Mouse (Mus musculus) cerebellum, postnatal 10 days (tissue): Measurements from ENCODE around the gene Pyroxd2.

Source experiments
- DNase-seq, 2 experiments: peaks; one replicate each; pipeline ENCODE4 v3.0.0; 2021; ENCODE audit warnings: mixed read lengths in 2 of 2

Pyroxd2 gene

GRCm38 (mm10) chr19:42745084-42745868 is 7.3 kb downstream of the Pyroxd2 start:
- DNase-seq, result no peak

- DNase-seq, result peak; percentile 79 to 80
Measured at GRCm38 (mm10) chr19:42744162-42744586, 8.4 kb downstream of the Pyroxd2 start.

- no peak for DNase-seq
Measured at GRCm38 (mm10) chr19:42743261-42743660, 9.3 kb downstream of the Pyroxd2 start.

- DNase-seq, result no peak
Measured at GRCm38 (mm10) chr19:42741884-42742283, 10.7 kb downstream of the Pyroxd2 start.

- no peak for DNase-seq
Measured at GRCm38 (mm10) chr19:42740163-42740899, 12.2 kb downstream of the Pyroxd2 start.

- DNase-seq, result no peak
Measured at GRCm38 (mm10) chr19:42739734-42740133, 12.8 kb downstream of the Pyroxd2 start.

- no peak for DNase-seq
Measured at GRCm38 (mm10) chr19:42737753-42738152, 14.8 kb downstream of the Pyroxd2 start.

- peak; percentile 64 to 66 for DNase-seq
Measured at GRCm38 (mm10) chr19:42734982-42735381, 17.6 kb downstream of the Pyroxd2 start.

GRCm38 (mm10) chr19:42727424-42727823 is 25.2 kb downstream of the Pyroxd2 start:
- no peak for DNase-seq

- peak; percentile 68 to 80 for DNase-seq
Measured at GRCm38 (mm10) chr19:42726766-42727165, 25.8 kb downstream of the Pyroxd2 start.

- DNase-seq, result no peak
Measured at GRCm38 (mm10) chr19:42725973-42726350, 26.6 kb downstream of the Pyroxd2 start.

GRCm38 (mm10) chr19:42725056-42725972 is 27.3 kb downstream of the Pyroxd2 start:
- no peak for DNase-seq

- no peak for DNase-seq
Measured at GRCm38 (mm10) chr19:42723302-42723701, 29.3 kb downstream of the Pyroxd2 start.

- peak; percentile 75 to 82 for DNase-seq
Measured at GRCm38 (mm10) chr19:42722500-42722899, 30.1 kb downstream of the Pyroxd2 start.

GRCm38 (mm10) chr19:42718101-42718500 is 34.5 kb downstream of the Pyroxd2 start:
- DNase-seq, result no peak

- no peak for DNase-seq
Measured at GRCm38 (mm10) chr19:42717668-42718067, 34.9 kb downstream of the Pyroxd2 start.

- no peak for DNase-seq
Measured at GRCm38 (mm10) chr19:42716507-42716906, 36.1 kb downstream of the Pyroxd2 start.

- no peak for DNase-seq
Measured at GRCm38 (mm10) chr19:42713770-42714169, 38.8 kb downstream of the Pyroxd2 start.

- DNase-seq, result peak; percentile 68 to 69
Measured at GRCm38 (mm10) chr19:42699426-42699825, 53.1 kb downstream of the Pyroxd2 start.

- DNase-seq, result no peak
Measured at GRCm38 (mm10) chr19:42698576-42698975, 54.0 kb downstream of the Pyroxd2 start.

- DNase-seq, result peak in 1 of 2 experiments; percentile 38
Measured at GRCm38 (mm10) chr19:42697336-42697735, 55.2 kb downstream of the Pyroxd2 start.

- no peak for DNase-seq
Measured at GRCm38 (mm10) chr19:42690256-42690655, 62.3 kb downstream of the Pyroxd2 start.

- peak; percentile 16 to 25 for DNase-seq
Measured at GRCm38 (mm10) chr19:42689786-42690185, 62.8 kb downstream of the Pyroxd2 start.
